Mouse (Mus musculus) heart, embryonic 16.5 days (tissue): ENCODE measurements at regions not wholly inside any gene's neighbourhood (a gene's known extent, or its start where the extent isn't known, plus 50 kb on each side); places are given as distances from the start of the nearest gene placed in this dataset.

Experiments
- ATAC-seq: fragments of 200-750 bp; cut with Nextera tagmentation; replicated peaks from 2 replicates; pipeline ENCODE4 v1.8.0; 2017; ENCODE audit warnings: moderate number of reproducible peaks; ENCODE audit not compliant: insufficient read depth, low FRiP score; ENCODE audit errors: extremely low read depth
- H3K27ac ChIP-seq: fragments of 300-500 bp; sonication (generic); 2 replicates; pipeline ENCODE4 v1.5.1; 2014; ENCODE audit warnings: mild to moderate bottlenecking, low read length, control low read depth, moderate library complexity
- H3K27me3 ChIP-seq: fragments of 300-500 bp; sonication (generic); 2 replicates; pipeline ENCODE4 v1.6.1; 2014; ENCODE audit warnings: low read length, mixed read lengths; ENCODE audit not compliant: control insufficient read depth, insufficient read depth
- H3K36me3 ChIP-seq: fragments of 300-500 bp; sonication (generic); 2 replicates; pipeline ENCODE4 v1.6.1; 2014; ENCODE audit not compliant: control insufficient read depth, insufficient read depth
- H3K4me1 ChIP-seq: fragments of 300-500 bp; sonication (generic); 2 replicates; pipeline ENCODE4 v1.6.1; 2014; ENCODE audit warnings: low read length, mixed read lengths; ENCODE audit not compliant: control insufficient read depth, insufficient read depth
- H3K4me2 ChIP-seq: fragments of 300-500 bp; sonication (generic); 2 replicates; pipeline ENCODE4 v1.6.1; 2014; ENCODE audit warnings: low read depth, mild to moderate bottlenecking, control low read depth, low read length
- H3K4me3 ChIP-seq: fragments of 300-500 bp; sonication (generic); 2 replicates; pipeline ENCODE4 v1.5.1; 2014; ENCODE audit warnings: mild to moderate bottlenecking, control low read depth, low read length
- H3K9ac ChIP-seq: fragments of 300-500 bp; sonication (generic); 2 replicates; pipeline ENCODE4 v1.6.1; 2014; ENCODE audit warnings: low read length, control low read depth
- H3K9me3 ChIP-seq: fragments of 300-500 bp; sonication (generic); replicated peaks from 2 replicates; pipeline ENCODE4 v1.6.1; 2016; ENCODE audit warnings: low read length; ENCODE audit not compliant: control insufficient read depth
- WGBS: fragments of 180-500 bp; shearing (Covaris S2); extraction: QIAGEN DNeasy Blood & Tissue Kit; methylation state at CpG from one replicate; pipeline ENCODE4 v1.1.7; 2014; 5-methylcytosine and 5-hydroxymethylcytosine counted together

DNA sequence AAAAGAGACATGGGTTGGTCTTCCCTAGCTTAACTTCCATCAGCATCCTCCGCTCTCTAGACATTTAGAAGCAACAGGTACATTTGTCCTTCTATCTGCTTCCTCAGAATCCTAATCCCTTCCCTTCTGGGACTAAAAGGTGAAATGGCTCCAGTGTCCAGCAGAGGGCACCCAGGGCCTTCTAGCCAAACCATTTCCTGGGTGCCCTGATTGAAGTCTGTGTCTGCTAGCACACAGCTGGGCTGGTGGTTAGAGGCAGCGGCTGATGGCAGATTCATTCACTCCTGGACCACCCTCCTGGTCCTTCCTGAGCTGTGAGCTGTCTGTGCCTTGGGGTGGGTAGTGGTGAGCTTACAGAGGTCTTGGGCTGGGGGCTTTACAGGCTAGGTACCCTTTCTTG is 76.5 kb upstream of the Col13a1 start:
- no peak overlapping the region for H3K9ac ChIP-seq
- H3K9me3 ChIP-seq: no peaks in the 10 kb centered on the region
- H3K27ac ChIP-seq: no peak overlapping the region
- H3K4me1 ChIP-seq: peaks cover under 1% of the 10 kb centered on the region; the same call in 1 of the 2 replicates
- H3K27me3 ChIP-seq: 0 out of 2 replicates have a peak, but pooled peaks cover 2% of the 10 kb centered on the region
- H3K4me2 ChIP-seq: no peak overlapping the region
- no peak for ATAC-seq
- WGBS: 45% methylated on average over 2 of the region's 2 CpGs
- H3K36me3 ChIP-seq: no peaks in the 10 kb centered on the region
- no peak overlapping the region for H3K4me3 ChIP-seq

DNA sequence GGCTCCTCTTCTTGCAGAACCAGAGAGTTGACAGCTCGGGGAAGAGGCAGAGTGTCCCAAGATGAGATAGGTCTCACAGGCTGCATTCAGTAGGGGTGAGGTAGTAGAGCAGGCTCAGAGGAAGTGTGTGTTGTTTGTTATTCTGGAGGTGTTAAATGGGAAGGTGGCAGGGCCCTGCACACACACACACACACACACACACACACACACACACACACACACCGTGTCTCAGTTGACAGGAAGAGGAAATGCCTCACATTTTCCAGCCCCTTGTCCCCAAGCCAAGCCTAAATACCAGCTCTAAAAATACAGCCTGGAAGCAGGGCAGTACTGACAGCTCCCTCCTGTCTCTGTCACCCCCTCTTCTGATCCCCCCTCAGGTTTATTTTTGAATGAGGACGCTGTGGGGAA is 70.9 kb upstream of the Col13a1 start:
- peak overlapping the region; percentile 61 for H3K27ac ChIP-seq
- H3K4me2 ChIP-seq: no peak overlapping the region
- H3K4me1 ChIP-seq: peaks cover 9% of the 10 kb centered on the region; the same call in 1 of the 2 replicates
- H3K4me3 ChIP-seq: no peak overlapping the region
- WGBS: 5% methylated on average over 3 of the region's 3 CpGs
- no peaks in the 10 kb centered on the region for H3K36me3 ChIP-seq
- peak; percentile 87 for ATAC-seq
- H3K9ac ChIP-seq: no peak overlapping the region
- no peaks in the 10 kb centered on the region for H3K27me3 ChIP-seq
- H3K9me3 ChIP-seq: 0 out of 2 replicates have a peak, but pooled peaks cover 2% of the 10 kb centered on the region

GRCm38 (mm10) chr10:62044408-62044807 is 65.5 kb upstream of the Col13a1 start:
- no peak for ATAC-seq
- Histone ChIP-seq H3K4me2 (no peak overlapping the region), H3K27me3 (no peaks in the 10 kb centered on the region), H3K9me3 (peaks cover 13% of the 10 kb centered on the region), H3K4me3 (no peak overlapping the region), H3K9ac (no peak overlapping the region), H3K4me1 (peaks cover 5% of the 10 kb centered on the region; the same call in 1 of the 2 replicates), H3K27ac (no peak overlapping the region), H3K36me3 (no peaks in the 10 kb centered on the region)
- WGBS: 54% methylated on average over 3 of the region's 3 CpGs

DNA sequence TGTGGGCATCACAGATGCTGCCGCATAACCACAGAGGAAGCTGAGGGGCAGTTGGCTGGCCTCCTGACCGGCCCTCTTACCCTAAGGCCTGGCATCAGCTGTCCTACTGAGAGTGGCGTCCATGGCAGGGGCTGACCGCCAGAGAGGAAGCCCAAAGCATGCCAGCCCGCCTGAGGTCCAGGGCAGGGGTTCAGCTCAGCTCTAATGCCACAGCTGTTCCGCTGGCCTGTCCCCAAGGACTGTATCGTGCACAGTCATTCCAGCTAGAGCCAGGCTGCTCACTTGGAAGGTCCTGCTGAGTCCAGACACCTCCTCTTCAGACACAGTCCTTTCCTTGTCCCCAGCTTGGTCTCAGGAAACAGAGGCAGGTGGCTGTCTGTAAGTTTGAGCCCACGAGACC is 61.0 kb upstream of the Col13a1 start:
- Histone ChIP-seq H3K9ac (no peak overlapping the region), H3K27me3 (no peaks in the 10 kb centered on the region), H3K4me1 (peaks cover 4% of the 10 kb centered on the region; the same call in 1 of the 2 replicates), H3K36me3 (no peaks in the 10 kb centered on the region), H3K9me3 (peaks cover 11% of the 10 kb centered on the region), H3K4me3 (no peak overlapping the region), H3K27ac (no peak overlapping the region), H3K4me2 (no peak overlapping the region)
- 87% methylated on average over 8 of the region's 8 CpGs for WGBS
- ATAC-seq: no peak

DNA sequence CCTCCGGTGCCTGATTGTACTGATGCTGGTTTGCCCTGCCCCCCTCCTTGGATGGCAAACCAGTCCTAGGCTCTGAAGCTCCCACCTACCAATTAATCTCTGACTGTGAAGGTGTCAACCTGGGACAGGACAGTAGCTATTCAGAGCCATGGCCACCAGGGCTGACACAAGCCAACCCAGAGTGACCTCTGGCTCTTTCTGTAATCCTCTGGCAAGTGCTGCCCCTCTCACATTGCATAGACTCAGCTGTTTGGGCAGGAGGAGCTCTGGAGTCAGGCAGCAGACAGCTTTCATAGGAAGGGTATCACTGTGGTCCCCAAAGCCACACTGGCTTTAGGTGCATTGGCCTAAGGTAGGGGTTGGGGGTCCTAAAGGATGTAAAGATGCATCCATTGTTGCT is 59.7 kb upstream of the Col13a1 start:
- ATAC-seq: no peak
- Histone ChIP-seq H3K9ac (no peak overlapping the region), H3K27me3 (no peaks in the 10 kb centered on the region), H3K4me3 (no peak overlapping the region), H3K36me3 (no peaks in the 10 kb centered on the region), H3K27ac (no peak overlapping the region), H3K9me3 (peaks cover 11% of the 10 kb centered on the region), H3K4me1 (peaks cover 4% of the 10 kb centered on the region; the same call in 1 of the 2 replicates), H3K4me2 (no peak overlapping the region)
- WGBS: 95% methylated on average over 1 of the region's 1 CpGs

DNA sequence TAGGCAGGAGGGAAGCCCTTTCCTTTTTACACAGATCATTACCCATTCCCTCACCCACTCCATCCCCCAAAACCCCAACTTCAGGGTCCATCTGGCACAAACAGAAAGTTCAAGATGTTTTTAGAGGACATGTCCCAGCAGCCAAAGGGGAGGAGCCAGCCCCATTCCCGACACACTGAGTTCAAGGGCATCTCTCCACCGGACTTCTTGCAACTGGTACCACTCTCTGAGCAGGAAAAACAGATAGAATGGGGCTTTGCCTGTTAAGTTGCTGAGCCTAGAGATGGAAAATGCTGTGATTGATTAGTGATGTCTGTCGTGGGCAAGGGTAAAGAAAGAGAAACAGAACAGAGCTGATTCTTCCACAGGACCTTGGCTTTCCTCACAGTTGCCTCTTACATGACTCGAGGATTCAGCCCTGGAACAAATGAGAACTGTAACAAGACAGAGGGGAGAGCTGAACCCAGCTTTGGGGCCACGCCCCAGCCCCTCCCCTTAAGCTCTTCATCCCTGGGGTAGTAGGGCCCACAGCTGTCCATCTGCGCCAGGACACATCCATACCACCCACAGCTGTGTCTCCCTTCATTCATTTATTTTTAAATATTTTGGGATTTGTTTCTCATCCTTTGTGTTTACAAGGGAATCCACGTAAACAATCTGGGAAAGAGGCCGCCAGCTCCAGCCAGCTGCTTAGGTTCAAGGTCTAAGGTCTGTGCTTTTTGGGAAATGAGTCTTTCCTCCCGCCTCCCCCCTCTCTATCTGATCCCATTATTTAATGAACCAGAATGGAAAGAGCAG is 58.7 kb upstream of the Col13a1 start:
- no peak overlapping the region for H3K4me2 ChIP-seq
- H3K9me3 ChIP-seq: peaks cover 11% of the 10 kb centered on the region
- no peaks in the 10 kb centered on the region for H3K36me3 ChIP-seq
- H3K4me1 ChIP-seq: 0 out of 2 replicates have a peak, but pooled peaks cover 4% of the 10 kb centered on the region
- H3K4me3 ChIP-seq: no peak overlapping the region
- H3K9ac ChIP-seq: no peak overlapping the region
- H3K27ac ChIP-seq: no peak overlapping the region
- no peaks in the 10 kb centered on the region for H3K27me3 ChIP-seq
- no peak for ATAC-seq
- WGBS: 67% methylated on average over 9 of the region's 9 CpGs

DNA sequence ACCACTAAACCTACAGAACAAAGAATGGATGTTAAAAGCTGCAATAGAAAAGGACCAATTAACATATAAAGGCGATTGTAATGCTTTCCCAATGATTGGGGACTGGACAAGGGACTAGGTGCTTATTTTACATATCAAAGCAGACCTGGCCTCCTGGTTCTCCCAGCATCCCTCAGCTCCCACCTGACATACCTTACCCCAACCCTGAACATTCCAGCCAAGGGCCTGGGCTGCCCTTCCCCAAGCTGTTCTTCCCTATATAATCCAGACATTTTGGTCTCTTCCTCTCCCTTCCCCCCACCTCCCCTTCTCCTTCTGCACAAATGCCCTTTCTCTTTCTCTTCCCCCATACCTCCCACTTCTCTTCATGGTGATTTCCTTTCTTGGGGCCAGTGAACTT is 57.9 kb upstream of the Col13a1 start:
- Histone ChIP-seq H3K36me3 (no peaks in the 10 kb centered on the region), H3K27ac (no peak overlapping the region), H3K27me3 (no peaks in the 10 kb centered on the region), H3K9ac (no peak overlapping the region), H3K4me1 (0 out of 2 replicates have a peak, but pooled peaks cover 4% of the 10 kb centered on the region), H3K4me3 (no peak overlapping the region), H3K4me2 (no peak overlapping the region), H3K9me3 (peaks cover 11% of the 10 kb centered on the region)
- no peak for ATAC-seq
- 32% methylated on average over 1 of the region's 1 CpGs for WGBS

DNA sequence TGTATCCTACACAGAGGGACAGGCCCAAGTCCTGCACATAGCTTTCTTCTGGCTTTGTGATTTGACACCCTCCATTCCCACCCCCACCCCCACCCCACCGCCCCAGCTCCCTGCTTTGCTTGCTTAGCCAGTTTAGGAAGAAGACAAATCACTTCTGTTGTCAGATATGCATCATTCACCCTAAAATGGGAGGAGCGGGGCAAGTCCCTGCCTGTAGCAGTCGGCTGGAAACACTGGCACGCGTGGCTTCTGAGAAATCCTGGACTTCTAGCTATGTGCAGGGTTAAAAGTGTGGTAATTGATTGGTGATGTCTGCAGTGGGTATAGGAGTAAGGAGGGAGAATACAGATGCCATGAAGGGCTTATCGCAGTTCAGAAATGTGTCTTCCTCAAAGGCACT is 55.4 kb upstream of the Col13a1 start:
- no peak for ATAC-seq
- no peak overlapping the region for H3K4me3 ChIP-seq
- no peak overlapping the region for H3K4me2 ChIP-seq
- no peak overlapping the region; the same call in 1 of the 2 replicates for H3K27ac ChIP-seq
- 0 out of 2 replicates have a peak, but pooled peaks cover 4% of the 10 kb centered on the region for H3K4me1 ChIP-seq
- H3K9ac ChIP-seq: no peak overlapping the region
- H3K9me3 ChIP-seq: peaks cover 5% of the 10 kb centered on the region
- 75% methylated on average over 6 of the region's 6 CpGs for WGBS
- no peaks in the 10 kb centered on the region for H3K27me3 ChIP-seq
- H3K36me3 ChIP-seq: no peaks in the 10 kb centered on the region

GRCm38 (mm10) chr10:62033748-62034147 is 54.8 kb upstream of the Col13a1 start:
- Histone ChIP-seq H3K4me2 (no peak overlapping the region), H3K27me3 (no peaks in the 10 kb centered on the region), H3K27ac (peak overlapping the region; percentile 35; the same call in 1 of the 2 replicates), H3K9me3 (peaks cover 6% of the 10 kb centered on the region), H3K4me1 (0 out of 2 replicates have a peak, but pooled peaks cover 4% of the 10 kb centered on the region), H3K9ac (no peak overlapping the region), H3K36me3 (no peaks in the 10 kb centered on the region), H3K4me3 (no peak overlapping the region)
- peak; percentile 59 for ATAC-seq
- 61% methylated on average over 5 of the region's 5 CpGs for WGBS
